Mouse (Mus musculus): ENCODE measurements at regions not wholly inside any gene's neighbourhood (a gene's known extent, or its start where the extent isn't known, plus 50 kb on each side); places are given as distances from the start of the nearest gene placed in this dataset.

GRCm38 (mm10) chr1:128786941-128787569, 195.0 kb upstream of the Cxcr4 start:
- TF ChIP-seq POLR2A (IDR thresholded peaks at IDR 0.05; ENCODE audit: extremely low read depth, insufficient read depth, low read length) (no peak), CTCF (IDR thresholded peaks at IDR 0.05; ENCODE audit: low read depth, low read length) (no peak)

All from liver, adult 2 months (tissue).